Mouse (Mus musculus): Measurements from ENCODE around the gene Thrb.
A peak's percentile ranks its signal among the peaks of the same experiment; 100 is the strongest.
"Not testable (repeated sequence)": the region's sequence is repeated elsewhere in the genome, so short reads cannot be mapped to it uniquely, and the experiment has no call there.

Gene Thrb

GRCm38 (mm10) chr14:17894791-17895190, 234.7 kb downstream of the Thrb start:
- DNase-seq, result no peak

DNA sequence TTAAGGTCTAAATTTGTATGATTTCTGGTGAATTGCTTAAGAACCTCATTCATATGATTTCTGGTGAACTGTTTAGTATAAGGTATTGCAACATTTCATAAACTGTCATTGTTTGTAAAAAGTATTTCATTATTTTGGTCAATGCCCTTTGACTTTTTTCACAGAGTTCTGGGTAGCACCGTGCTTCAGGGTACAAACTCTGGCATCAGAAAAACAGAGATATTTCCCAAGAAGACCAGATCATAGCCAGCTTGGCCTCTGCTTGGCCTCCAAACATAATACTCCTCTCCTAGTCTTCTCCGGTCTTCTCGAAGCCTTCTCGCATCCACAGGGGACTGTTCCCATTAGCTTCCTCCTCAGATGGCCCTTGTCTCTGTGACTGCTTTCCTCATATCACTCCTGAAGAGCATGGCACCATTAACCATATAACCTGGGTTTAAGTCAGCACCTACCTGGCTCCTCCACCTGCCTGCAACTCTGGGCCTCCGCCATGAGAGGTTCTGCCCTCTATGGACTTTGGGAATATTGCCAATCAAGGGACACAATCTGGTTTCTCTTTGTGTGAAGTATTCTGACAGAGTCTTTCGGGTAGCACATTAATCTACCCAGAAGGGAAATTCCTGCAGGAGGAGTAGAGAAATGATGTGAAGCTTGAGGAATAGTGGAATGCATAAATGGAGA, 239.8 kb downstream of the Thrb start:
- DNase-seq, result peak in 1 of 2 experiments; percentile 47

DNA sequence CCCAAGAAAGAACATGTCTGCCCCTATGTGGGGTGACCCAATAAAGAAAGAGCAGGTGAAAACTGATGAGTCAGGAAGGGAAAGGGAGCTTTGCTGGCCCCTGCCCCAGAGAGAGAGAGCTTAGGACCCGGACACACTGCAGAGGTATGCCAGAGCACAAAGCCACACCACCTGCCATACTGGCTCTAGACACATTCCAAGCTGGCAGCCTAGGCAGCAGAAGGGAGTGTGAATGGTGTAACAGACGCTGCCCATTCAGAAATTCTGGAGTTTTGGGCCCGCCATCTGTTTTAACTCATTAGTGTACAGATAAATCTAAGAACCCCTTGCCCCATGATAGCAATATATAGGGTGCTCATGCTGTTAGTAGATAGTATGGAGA, 240.3 kb downstream of the Thrb start:
- DNase-seq, result no peak

DNA sequence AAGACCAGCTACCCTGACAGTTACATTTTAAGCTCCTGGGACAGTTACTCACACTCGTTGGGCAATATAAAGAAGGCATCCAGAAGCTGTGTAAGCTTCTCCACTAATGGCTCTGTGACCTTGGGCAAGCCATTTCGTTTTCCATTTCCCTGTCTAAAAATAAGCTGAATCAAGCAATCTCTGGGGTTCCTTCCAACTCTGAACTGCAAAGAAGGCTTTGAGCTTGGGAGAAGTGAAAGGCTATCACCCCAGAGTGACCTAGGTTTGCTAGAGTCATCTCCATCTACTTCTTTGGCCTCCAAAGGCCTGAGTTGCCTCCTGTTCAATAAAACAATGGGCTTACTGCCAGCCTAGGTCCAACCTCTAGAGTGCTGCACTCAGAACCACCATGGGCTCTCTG, 242.4 kb downstream of the Thrb start:
- DNase-seq, result no peak

DNA sequence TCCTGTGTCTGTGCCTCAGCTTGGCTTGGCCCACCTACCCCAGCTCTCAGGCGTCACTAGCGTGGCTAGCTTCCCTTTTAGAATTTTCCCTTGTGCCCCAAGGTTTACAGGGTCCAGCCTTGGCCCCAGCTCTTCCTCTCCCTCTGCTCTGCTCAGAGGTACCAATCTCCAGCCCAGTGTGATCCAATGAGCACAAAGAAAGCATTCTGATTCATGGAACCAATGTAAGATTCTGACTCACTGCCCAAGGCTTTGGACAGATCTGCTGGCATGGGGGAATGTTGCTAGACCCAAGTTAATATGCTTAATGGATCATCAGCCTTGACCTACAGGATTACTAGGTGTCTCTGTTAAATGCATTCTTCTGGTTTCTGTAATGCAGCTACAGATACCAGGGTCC, 243.1 kb downstream of the Thrb start:
- DNase-seq, result peak in 1 of 2 experiments; percentile 28

DNA sequence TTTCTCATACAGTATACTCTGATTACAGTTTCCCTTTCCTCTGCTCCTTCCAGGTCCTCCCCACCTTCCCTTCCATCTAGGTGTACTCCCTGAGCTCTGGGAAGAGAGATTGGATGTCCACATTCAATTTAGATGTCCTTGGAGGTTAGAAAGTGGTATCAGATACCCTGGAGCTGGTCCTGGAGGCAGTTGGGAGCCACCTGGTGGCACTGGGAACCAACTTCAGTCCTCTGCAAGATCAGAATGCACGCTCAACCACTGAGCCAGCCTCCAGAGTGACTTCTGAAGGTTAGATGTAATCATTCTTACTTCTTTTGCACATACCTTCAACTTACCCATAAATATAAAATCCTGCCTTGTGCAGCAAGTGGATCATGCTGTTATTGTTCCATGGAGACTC, 244.5 kb downstream of the Thrb start:
- DNase-seq, result peak in 1 of 2 experiments; percentile 40

GRCm38 (mm10) chr14:17905627-17906026, 245.6 kb downstream of the Thrb start:
- no peak for DNase-seq

DNA sequence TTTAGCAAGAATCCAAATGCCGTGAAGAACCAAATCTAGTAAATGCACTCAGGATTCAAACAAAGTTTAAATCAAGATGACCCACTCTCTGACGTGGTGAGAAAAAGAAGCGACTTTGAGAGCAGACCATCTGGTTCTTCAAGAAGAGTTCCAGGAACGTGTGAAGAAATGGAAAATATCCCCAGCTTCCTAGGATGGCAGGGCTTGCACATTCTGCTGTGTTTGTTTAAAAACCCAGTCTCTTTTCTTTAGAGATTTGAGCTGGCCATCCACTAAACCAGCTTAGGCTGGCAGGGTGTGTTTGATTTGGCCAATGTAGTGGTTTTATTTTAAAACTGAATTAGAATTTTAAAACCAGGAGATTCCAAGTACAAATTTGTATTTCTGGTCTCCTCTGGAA, 246.9 kb downstream of the Thrb start:
- no peak for DNase-seq

DNA sequence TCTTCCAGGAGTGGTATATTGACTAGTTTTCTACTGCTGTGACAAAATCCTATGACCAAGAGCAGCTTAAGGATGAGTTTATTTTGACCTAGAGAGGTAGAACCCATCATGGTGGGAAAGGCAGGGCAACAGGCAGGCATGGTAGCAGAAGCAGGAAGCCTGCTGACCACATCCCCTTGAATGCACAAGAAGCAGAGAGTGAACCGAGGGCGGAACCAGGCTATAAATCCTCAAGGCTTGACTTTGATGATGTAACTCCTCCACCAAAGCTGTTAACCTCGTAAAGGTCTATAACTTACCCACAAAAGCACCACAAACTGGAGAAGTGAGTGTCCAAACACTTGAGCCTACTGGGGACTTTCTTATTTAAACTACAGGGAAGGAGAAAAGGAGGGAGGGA, 251.1 kb downstream of the Thrb start:
- no peak for DNase-seq

- DNase-seq, result no peak
Observed at GRCm38 (mm10) chr14:17912573-17913207, 252.6 kb downstream of the Thrb start.

- DNase-seq, result no peak
Observed at GRCm38 (mm10) chr14:17915556-17915955, 255.5 kb downstream of the Thrb start.

- DNase-seq, result no peak
Observed at GRCm38 (mm10) chr14:17916651-17917050, 256.6 kb downstream of the Thrb start.

GRCm38 (mm10) chr14:17917124-17917763, 257.2 kb downstream of the Thrb start:
- no peak for DNase-seq

DNA sequence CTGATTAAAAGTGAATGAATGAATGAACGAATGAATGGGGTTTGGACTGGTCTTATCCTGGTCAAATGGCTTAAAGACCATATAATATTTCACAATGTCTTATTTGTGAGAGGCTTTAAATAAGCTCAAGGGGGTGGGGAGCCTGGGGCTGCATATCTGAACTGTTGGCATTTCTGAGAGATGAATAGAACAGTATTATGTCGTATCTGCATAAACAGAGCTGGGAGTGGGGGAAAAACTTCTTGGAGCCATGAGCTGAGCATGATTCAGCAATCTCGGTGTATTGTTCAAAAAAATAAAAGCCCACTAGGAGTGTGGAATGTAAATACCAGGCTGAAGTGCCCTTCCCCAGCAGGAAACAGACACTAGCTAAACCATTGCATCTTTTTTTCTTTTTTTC, 257.8 kb downstream of the Thrb start:
- no peak for DNase-seq

- DNase-seq, result peak; percentile 62 to 71
Observed at GRCm38 (mm10) chr14:17922807-17923704, 263.0 kb downstream of the Thrb start.

DNA sequence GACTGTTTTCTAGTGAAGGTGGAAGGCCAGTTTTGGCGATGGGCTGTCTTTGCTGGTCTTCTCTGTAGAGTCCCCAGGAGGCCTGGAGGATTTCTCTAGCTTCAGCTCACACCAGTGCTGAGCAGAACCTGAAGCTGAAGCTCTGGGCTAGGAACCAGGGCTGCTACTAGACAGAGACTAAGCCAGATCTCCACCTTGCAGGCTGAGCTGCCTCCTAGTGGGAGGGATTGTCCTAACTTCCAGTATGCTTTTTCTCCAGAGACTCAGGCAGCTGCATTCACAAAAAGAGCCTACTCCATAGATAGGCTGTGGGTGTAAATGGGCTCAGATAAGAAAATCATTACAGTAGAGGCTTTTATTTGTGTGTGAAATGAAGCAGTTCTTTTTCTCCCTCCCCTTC, 267.4 kb downstream of the Thrb start:
- peak; percentile 51 to 58 for DNase-seq

GRCm38 (mm10) chr14:17929585-17929984, 269.5 kb downstream of the Thrb start:
- no peak for DNase-seq

- no peak for DNase-seq
Observed at GRCm38 (mm10) chr14:17933475-17933874, 273.4 kb downstream of the Thrb start.

GRCm38 (mm10) chr14:17934779-17935178, 274.7 kb downstream of the Thrb start:
- DNase-seq, result not testable (repeated sequence)

DNA sequence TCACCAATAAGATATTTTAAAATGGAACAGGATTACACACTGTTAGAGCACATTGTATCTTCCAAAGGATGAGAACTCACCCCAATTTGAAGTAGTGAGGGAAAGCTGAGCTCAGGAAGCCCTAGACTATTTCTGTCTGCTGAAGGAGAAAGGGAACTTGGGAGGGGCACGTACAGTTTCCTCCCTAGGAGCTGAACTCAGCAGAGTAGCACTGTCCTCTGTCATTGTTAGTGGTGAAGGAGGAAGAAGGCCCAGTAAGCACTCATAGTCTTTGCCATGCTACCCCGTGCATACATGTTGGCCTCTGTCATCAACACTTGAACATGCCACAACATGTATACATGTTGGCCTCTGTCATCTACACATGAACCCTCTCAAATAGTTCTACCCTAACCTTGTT, 294.0 kb downstream of the Thrb start:
- DNase-seq, result no peak

DNA sequence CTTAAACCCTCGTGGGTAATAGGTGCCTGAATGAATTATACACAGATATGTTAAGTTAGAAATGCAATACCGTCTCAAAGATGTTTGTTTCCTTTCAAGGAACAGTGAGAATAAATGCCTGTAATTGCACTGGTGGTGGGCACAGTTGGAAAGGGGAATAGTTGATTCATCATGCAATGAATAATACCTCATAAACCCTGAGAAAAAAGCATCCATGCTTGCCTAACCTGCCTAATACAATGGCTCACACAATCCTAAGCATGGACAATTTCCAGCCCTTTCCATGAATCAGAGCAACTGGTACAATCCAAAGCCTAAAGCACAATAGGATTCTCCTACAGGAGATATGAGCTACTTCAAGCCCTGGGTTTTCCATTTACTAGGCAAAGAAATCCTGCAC, 299.8 kb downstream of the Thrb start:
- no peak for DNase-seq

DNA sequence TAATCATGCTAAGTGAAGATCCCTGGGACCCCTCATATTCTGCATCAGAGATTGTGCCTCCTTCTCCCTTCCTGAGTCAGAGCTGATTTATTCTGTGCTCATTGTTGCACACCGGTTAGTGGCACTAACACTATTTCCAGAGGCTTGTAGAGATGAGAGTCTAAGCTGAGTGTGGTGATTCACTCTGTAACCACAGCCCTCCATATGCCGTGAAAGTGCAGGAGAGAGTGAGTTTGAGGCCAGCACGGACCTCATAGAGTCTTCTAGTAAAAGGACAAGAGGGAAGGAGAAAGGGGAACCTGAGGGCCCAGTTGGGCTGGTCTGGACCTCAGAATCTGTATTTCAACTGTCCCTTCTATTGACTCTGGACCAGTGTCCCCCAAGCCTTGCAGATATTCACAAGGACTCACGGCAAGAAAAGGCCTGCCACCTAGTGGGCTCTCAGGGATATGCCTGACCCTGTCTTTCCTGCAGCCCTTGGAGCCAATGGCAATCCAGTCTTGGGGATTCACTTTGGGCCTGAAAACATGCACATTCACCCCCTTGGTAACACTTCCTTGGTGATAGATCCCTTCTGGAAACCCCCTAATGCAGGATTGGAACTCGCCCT, 307.2 kb downstream of the Thrb start:
- DNase-seq, result peak; percentile 31 to 63

GRCm38 (mm10) chr14:17972132-17972531, 312.1 kb downstream of the Thrb start:
- no peak for DNase-seq
